Mouse (Mus musculus): Measurements from ENCODE around the gene Zfhx3. TPM values are rescaled to one million over a fixed set of nuclear protein-coding genes. Genes with fewer than 3 reads are reported as not detected.

The Zfhx3 gene
- polyA plus RNA-seq, 1 experiment from 2014 or later, result 17.8 TPM

DNA sequence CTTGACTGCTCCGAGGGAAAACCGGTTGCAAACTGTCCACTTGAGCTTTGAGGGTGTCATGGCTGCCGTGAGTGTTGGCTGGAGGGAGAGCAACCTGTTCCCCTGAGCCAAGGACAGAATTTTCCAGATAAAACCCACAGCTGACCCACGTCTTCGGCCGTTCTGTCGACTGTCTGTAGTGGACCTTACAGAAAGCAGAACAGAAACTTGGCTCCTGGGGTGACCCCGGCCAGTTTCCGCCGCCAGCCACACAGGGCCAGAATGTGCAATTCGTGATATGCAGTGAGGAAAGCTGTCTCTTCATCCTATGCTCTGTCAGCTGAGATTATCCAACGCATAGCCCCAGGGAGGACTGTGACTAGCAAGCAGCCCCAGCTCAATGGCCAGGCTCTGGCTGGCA, 968.4 kb downstream of the Zfhx3 start:
- ATAC-seq, result no peak
- Histone ChIP-seq H3K9ac (ENCODE audit: low read depth, low read length) (no peak overlapping the region), H3K4me1 (ENCODE audit: control insufficient read depth, insufficient read depth, low read depth, low read length) (peaks cover 11% of the 10 kb centered on the region), H3K27me3 (replicated peaks; ENCODE audit: control insufficient read depth, insufficient read depth, low read length) (no peaks in the 10 kb centered on the region), H3K27ac (ENCODE audit: low read depth, low read length) (0 out of 2 replicates have a peak overlapping the region, but pooled peaks have one; percentile 11), H3K9me3 (ENCODE audit: control insufficient read depth, low read length) (no peaks in the 10 kb centered on the region), H3K4me3 (ENCODE audit: low read length) (no peak overlapping the region), H3K36me3 (ENCODE audit: control insufficient read depth, insufficient read depth, low read length) (no peaks in the 10 kb centered on the region), H3K4me2 (ENCODE audit: low read length) (no peak overlapping the region)
- WGBS, result 81% methylated on average over 12 of the region's 12 CpGs

DNA sequence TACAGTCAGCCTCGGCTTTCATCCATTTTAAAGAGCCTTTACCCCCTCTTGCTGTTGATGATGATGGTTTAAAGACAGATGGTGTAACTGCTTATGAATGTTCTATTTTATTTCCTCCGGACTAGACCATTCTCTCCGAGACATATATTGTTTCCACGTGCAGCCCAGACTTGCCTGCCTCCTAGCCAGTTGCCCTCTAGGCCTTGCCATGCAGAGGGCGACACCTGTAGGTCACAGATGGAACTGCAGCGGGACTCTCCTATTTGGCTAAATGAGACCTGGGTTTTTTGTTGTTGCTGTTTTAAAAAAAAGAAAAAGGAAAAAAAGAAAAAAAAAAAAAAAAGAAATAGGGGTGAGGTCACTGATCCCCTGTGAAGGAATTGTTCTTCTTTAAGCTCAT, 969.1 kb downstream of the Zfhx3 start:
- no peak overlapping the region for H3K4me2 ChIP-seq (ENCODE audit: low read length)
- H3K9ac ChIP-seq (ENCODE audit: low read depth, low read length), result no peak overlapping the region
- no peaks in the 10 kb centered on the region for H3K9me3 ChIP-seq (ENCODE audit: control insufficient read depth, low read length)
- H3K4me3 ChIP-seq (ENCODE audit: low read length), result no peak overlapping the region
- H3K36me3 ChIP-seq (ENCODE audit: control insufficient read depth, insufficient read depth, low read length), result no peaks in the 10 kb centered on the region
- no peak overlapping the region for H3K27ac ChIP-seq (ENCODE audit: low read depth, low read length)
- WGBS, result 6% methylated on average over 6 of the region's 6 CpGs
- ATAC-seq, result no peak
- H3K27me3 ChIP-seq (replicated peaks; ENCODE audit: control insufficient read depth, insufficient read depth, low read length), result no peaks in the 10 kb centered on the region
- peaks cover 11% of the 10 kb centered on the region for H3K4me1 ChIP-seq (ENCODE audit: control insufficient read depth, insufficient read depth, low read depth, low read length)

DNA sequence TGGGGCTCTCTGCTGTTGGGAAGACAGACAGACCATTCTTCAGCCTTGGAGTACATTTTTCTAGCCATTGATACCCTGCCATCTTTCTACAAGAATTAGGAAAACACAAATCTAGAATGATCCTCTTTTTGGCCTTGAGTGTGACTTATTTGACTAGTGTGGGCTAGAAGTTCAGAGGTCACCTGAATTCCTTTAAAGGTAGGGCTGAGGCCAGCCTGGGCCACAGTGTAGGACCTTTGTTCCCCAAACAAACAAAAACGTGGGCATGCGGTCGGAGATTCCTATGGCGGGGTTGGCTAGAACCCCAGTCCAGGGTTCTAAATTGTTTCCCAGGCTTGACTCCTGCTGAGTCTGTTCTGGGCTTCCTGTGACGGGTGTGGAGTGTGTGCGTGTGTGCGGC, 970.6 kb downstream of the Zfhx3 start:
- Histone ChIP-seq H3K36me3 (ENCODE audit: control insufficient read depth, insufficient read depth, low read length) (no peaks in the 10 kb centered on the region), H3K27me3 (replicated peaks; ENCODE audit: control insufficient read depth, insufficient read depth, low read length) (no peaks in the 10 kb centered on the region), H3K4me2 (ENCODE audit: low read length) (no peak overlapping the region), H3K4me3 (ENCODE audit: low read length) (no peak overlapping the region), H3K9ac (ENCODE audit: low read depth, low read length) (no peak overlapping the region), H3K9me3 (ENCODE audit: control insufficient read depth, low read length) (no peaks in the 10 kb centered on the region), H3K27ac (ENCODE audit: low read depth, low read length) (no peak overlapping the region), H3K4me1 (ENCODE audit: control insufficient read depth, insufficient read depth, low read depth, low read length) (peaks cover 11% of the 10 kb centered on the region)
- no peak for ATAC-seq
- WGBS, result 83% methylated on average over 7 of the region's 7 CpGs

DNA sequence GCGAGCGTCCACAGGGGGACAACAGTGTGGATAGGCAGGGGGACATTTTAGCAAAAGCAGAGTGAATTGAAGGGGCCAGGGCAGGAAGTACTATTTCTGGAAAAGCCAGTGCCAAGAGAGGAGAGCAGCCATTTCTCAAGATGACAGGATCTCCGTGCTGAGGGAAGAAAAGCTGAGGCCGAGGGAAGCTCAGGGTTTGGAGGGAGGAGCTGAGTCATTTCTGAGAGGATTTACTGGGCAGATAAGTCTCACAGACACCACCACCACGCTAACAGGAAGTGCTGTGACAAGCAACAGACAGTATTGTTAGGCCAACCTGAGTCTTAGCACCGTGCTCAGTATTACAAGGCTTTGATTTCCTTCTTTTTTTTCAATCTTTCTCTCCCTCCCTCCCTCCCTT, 973.0 kb downstream of the Zfhx3 start:
- H3K4me3 ChIP-seq (ENCODE audit: low read length), result no peak overlapping the region
- no peaks in the 10 kb centered on the region for H3K27me3 ChIP-seq (replicated peaks; ENCODE audit: control insufficient read depth, insufficient read depth, low read length)
- H3K27ac ChIP-seq (ENCODE audit: low read depth, low read length), result peak overlapping the region; percentile 57; the same call in 1 of the 2 replicates
- peaks cover 4% of the 10 kb centered on the region for H3K4me1 ChIP-seq (ENCODE audit: control insufficient read depth, insufficient read depth, low read depth, low read length)
- H3K36me3 ChIP-seq (ENCODE audit: control insufficient read depth, insufficient read depth, low read length), result no peaks in the 10 kb centered on the region
- no peak overlapping the region for H3K4me2 ChIP-seq (ENCODE audit: low read length)
- H3K9me3 ChIP-seq (ENCODE audit: control insufficient read depth, low read length), result no peaks in the 10 kb centered on the region
- ATAC-seq, result no peak
- H3K9ac ChIP-seq (ENCODE audit: low read depth, low read length), result no peak overlapping the region
- 33% methylated on average over 6 of the region's 6 CpGs for WGBS

DNA sequence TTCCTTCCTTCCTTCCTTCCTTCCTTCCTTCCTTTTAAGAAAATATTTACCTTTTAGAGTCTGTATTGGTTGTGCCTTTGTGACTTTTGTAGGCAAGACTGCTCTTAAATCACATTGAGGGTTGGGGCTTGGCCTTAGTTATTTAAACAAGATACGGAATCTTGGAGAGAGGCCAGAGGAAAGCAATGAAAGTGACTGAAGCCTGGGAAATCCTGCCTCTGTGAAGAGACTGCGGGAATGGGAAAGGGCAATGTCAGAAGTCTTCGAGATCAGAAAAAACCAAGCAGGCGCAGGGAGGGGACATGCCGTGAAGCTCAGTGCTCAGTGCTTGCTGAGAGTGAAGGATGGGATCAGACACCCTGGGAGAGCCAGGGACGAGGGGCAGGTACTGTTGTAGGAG, 973.4 kb downstream of the Zfhx3 start:
- no peak overlapping the region for H3K4me2 ChIP-seq (ENCODE audit: low read length)
- H3K27ac ChIP-seq (ENCODE audit: low read depth, low read length), result no peak overlapping the region
- peaks cover 4% of the 10 kb centered on the region for H3K4me1 ChIP-seq (ENCODE audit: control insufficient read depth, insufficient read depth, low read depth, low read length)
- no peaks in the 10 kb centered on the region for H3K36me3 ChIP-seq (ENCODE audit: control insufficient read depth, insufficient read depth, low read length)
- no peaks in the 10 kb centered on the region for H3K9me3 ChIP-seq (ENCODE audit: control insufficient read depth, low read length)
- 59% methylated on average over 6 of the region's 6 CpGs for WGBS
- H3K4me3 ChIP-seq (ENCODE audit: low read length), result no peak overlapping the region
- H3K27me3 ChIP-seq (replicated peaks; ENCODE audit: control insufficient read depth, insufficient read depth, low read length), result no peaks in the 10 kb centered on the region
- no peak for ATAC-seq
- no peak overlapping the region for H3K9ac ChIP-seq (ENCODE audit: low read depth, low read length)

DNA sequence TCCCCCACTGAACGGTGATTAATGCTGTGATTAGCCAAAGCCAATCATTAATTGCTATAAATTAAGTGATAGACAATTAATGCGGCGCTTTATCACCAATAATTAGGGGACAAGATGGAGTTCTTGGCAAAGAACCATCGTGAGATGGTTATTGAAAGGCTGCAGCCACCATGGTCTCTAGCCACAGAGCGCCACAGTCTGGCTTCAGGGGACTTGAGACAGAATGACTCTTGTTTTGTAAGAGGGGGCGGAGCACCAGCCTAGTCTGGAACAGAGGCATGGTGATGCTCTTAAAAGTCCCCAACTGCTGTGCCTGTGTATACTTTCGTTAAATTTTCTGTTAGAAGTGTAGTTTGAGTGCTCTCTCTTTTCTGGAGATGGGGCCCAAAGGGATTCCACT, 977.7 kb downstream of the Zfhx3 start:
- Histone ChIP-seq H3K27ac (ENCODE audit: low read depth, low read length) (no peak overlapping the region), H3K9ac (ENCODE audit: low read depth, low read length) (no peak overlapping the region), H3K4me3 (ENCODE audit: low read length) (no peak overlapping the region), H3K27me3 (replicated peaks; ENCODE audit: control insufficient read depth, insufficient read depth, low read length) (no peaks in the 10 kb centered on the region), H3K4me2 (ENCODE audit: low read length) (no peak overlapping the region), H3K4me1 (ENCODE audit: control insufficient read depth, insufficient read depth, low read depth, low read length) (peaks cover 2% of the 10 kb centered on the region; the same call in 1 of the 2 replicates), H3K36me3 (ENCODE audit: control insufficient read depth, insufficient read depth, low read length) (no peaks in the 10 kb centered on the region), H3K9me3 (ENCODE audit: control insufficient read depth, low read length) (no peaks in the 10 kb centered on the region)
- ATAC-seq, result no peak
- WGBS, result 78% methylated on average over 7 of the region's 7 CpGs

DNA sequence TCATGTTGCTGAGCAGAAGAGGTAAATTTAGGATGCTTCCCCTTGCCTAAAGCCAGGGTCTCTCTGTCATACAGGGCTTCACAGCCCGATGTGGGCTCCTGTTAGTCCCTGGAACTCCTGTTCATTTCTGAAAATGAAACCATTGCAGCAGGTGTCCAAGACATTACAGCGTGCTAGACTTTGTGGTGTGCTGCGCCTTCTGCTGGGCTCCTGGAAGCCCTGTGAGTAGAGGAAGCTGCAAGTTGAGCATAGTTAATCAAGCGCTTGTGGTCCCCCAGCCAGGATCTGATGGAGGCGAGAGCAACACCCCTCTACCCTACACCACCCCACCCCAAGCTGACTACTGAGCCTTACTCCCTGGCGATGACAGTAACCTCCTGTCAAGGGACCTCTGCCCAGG, 980.7 kb downstream of the Zfhx3 start:
- no peak overlapping the region for H3K27ac ChIP-seq (ENCODE audit: low read depth, low read length)
- no peaks in the 10 kb centered on the region for H3K9me3 ChIP-seq (ENCODE audit: control insufficient read depth, low read length)
- no peak overlapping the region for H3K4me3 ChIP-seq (ENCODE audit: low read length)
- 90% methylated on average over 6 of the region's 6 CpGs for WGBS
- H3K4me2 ChIP-seq (ENCODE audit: low read length), result no peak overlapping the region
- no peaks in the 10 kb centered on the region for H3K27me3 ChIP-seq (replicated peaks; ENCODE audit: control insufficient read depth, insufficient read depth, low read length)
- H3K36me3 ChIP-seq (ENCODE audit: control insufficient read depth, insufficient read depth, low read length), result no peaks in the 10 kb centered on the region
- H3K4me1 ChIP-seq (ENCODE audit: control insufficient read depth, insufficient read depth, low read depth, low read length), result no peaks in the 10 kb centered on the region
- ATAC-seq, result no peak
- H3K9ac ChIP-seq (ENCODE audit: low read depth, low read length), result no peak overlapping the region

DNA sequence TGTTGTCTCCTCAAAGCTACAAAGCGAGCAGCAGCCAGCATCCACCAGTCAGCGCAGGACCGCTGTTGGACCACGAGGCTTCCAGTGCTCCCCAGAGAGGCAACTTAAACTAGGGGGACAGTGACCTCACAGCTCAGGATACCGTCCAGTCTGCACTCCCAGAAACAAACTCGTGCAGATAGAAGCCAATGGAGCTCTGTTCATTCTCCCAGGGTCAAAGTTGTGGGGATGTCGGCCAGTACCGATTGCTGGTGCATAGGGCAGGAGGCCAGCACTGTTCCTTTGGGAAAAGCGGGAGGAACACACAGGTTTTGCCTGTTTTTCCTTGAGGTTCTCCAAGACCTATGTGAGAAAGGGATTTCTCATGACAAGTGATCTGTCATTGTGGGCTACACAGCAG, 982.1 kb downstream of the Zfhx3 start:
- Histone ChIP-seq H3K9me3 (ENCODE audit: control insufficient read depth, low read length) (no peaks in the 10 kb centered on the region), H3K4me1 (ENCODE audit: control insufficient read depth, insufficient read depth, low read depth, low read length) (no peaks in the 10 kb centered on the region), H3K4me2 (ENCODE audit: low read length) (no peak overlapping the region), H3K27ac (ENCODE audit: low read depth, low read length) (no peak overlapping the region), H3K9ac (ENCODE audit: low read depth, low read length) (no peak overlapping the region), H3K27me3 (replicated peaks; ENCODE audit: control insufficient read depth, insufficient read depth, low read length) (no peaks in the 10 kb centered on the region), H3K36me3 (ENCODE audit: control insufficient read depth, insufficient read depth, low read length) (no peaks in the 10 kb centered on the region), H3K4me3 (ENCODE audit: low read length) (no peak overlapping the region)
- 90% methylated on average over 9 of the region's 9 CpGs for WGBS
- no peak for ATAC-seq

DNA sequence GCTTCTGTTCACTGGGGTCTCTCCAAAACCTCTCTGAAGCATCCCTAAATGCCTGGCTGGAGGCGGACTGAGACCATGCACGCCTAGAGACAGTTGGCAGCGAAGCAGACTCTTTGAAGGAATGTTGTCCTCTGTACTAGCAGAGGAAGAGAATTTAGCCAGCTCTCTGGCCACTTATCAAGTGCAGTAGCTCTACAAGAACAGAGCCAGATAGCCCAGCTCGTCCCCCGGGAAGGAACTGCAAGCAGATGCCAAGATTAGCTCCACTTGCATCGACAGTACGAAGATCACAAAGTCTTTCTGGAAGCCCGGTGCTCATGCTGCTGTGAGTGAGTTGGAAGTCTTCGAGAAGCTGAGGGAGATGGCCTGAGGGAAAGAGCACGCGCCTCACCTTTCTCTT, 983.7 kb downstream of the Zfhx3 start:
- Histone ChIP-seq H3K27me3 (replicated peaks; ENCODE audit: control insufficient read depth, insufficient read depth, low read length) (no peaks in the 10 kb centered on the region), H3K9me3 (ENCODE audit: control insufficient read depth, low read length) (no peaks in the 10 kb centered on the region), H3K9ac (ENCODE audit: low read depth, low read length) (no peak overlapping the region), H3K27ac (ENCODE audit: low read depth, low read length) (no peak overlapping the region), H3K4me2 (ENCODE audit: low read length) (no peak overlapping the region), H3K36me3 (ENCODE audit: control insufficient read depth, insufficient read depth, low read length) (no peaks in the 10 kb centered on the region), H3K4me3 (ENCODE audit: low read length) (no peak overlapping the region), H3K4me1 (ENCODE audit: control insufficient read depth, insufficient read depth, low read depth, low read length) (no peaks in the 10 kb centered on the region)
- no peak for ATAC-seq
- WGBS, result 73% methylated on average over 11 of the region's 11 CpGs

DNA sequence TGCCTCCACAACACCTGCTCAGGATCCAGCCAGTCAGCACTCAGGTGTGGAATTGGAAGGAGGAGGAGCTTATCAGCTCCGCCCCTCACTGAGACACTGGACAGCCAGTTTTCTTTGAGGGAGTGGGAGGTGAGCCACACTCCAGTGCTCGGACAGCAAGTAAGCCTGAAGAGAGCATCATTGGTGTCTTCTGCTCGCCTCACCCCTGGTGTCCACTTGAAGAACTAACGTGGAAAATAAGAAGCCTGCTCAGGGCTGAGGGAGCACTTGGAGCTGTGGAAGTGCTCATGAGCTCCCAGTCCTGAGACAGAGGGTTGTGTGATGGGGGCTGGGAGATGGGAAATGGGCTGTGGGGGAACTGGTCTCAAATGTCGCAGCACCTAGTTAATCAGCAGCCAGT, 988.2 kb downstream of the Zfhx3 start:
- H3K4me1 ChIP-seq (ENCODE audit: control insufficient read depth, insufficient read depth, low read depth, low read length), result peaks cover 12% of the 10 kb centered on the region
- no peak overlapping the region for H3K4me3 ChIP-seq (ENCODE audit: low read length)
- WGBS, result 73% methylated on average over 5 of the region's 5 CpGs
- no peaks in the 10 kb centered on the region for H3K9me3 ChIP-seq (ENCODE audit: control insufficient read depth, low read length)
- H3K27me3 ChIP-seq (replicated peaks; ENCODE audit: control insufficient read depth, insufficient read depth, low read length), result no peaks in the 10 kb centered on the region
- no peak overlapping the region for H3K9ac ChIP-seq (ENCODE audit: low read depth, low read length)
- no peaks in the 10 kb centered on the region; the same call in 1 of the 2 replicates for H3K36me3 ChIP-seq (ENCODE audit: control insufficient read depth, insufficient read depth, low read length)
- no peak; the same call in 1 of the 2 replicates for ATAC-seq
- H3K27ac ChIP-seq (ENCODE audit: low read depth, low read length), result no peak overlapping the region
- H3K4me2 ChIP-seq (ENCODE audit: low read length), result no peak overlapping the region

All from hindbrain, embryonic 16.5 days (tissue).